Mouse (Mus musculus): ENCODE data around the gene Trip4. TPM values are rescaled to one million over a fixed set of nuclear protein-coding genes. Genes with fewer than 3 reads are reported as not detected.
A peak's percentile ranks its signal among the peaks of the same experiment; 100 is the strongest.

Trip4 gene
- polyA plus RNA-seq, 1 experiment from 2014 or later: 30.3 TPM

DNA sequence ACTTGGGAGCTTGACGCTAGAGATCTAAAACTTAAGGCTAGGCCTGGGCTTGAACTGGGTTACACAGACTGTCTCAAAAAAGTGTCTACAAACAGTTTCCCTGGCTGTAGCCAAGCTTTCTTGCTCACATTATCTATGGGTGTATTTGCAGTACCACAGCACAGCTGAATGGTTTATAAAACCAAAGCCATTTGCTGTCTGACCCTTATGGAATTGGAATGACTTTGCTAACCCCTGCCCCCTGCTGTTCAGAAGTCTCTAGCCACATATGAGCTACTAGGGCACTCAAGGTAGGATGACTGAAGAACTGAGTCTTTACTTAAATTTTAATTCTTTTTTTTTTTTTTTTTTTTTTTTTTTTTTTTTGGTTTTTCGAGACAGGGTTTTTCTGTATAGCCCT, 79.2 kb downstream of the Trip4 start:
- Histone ChIP-seq H3K9ac (ENCODE audit: low read depth, low read length) (no peak overlapping the region), H3K27ac (ENCODE audit: low read depth, low read length) (no peak overlapping the region), H3K4me1 (ENCODE audit: control insufficient read depth, insufficient read depth, low read depth, low read length) (peaks cover 26% of the 10 kb centered on the region), H3K27me3 (replicated peaks; ENCODE audit: control insufficient read depth, insufficient read depth, low read length) (no peaks in the 10 kb centered on the region), H3K4me2 (ENCODE audit: low read length) (no peak overlapping the region), H3K9me3 (ENCODE audit: control insufficient read depth, low read length) (no peaks in the 10 kb centered on the region), H3K4me3 (ENCODE audit: low read length) (no peak overlapping the region), H3K36me3 (ENCODE audit: control insufficient read depth, insufficient read depth, low read length) (no peaks in the 10 kb centered on the region)
- 97% methylated on average over 1 of the region's 2 CpGs for WGBS
- ATAC-seq: no peak

DNA sequence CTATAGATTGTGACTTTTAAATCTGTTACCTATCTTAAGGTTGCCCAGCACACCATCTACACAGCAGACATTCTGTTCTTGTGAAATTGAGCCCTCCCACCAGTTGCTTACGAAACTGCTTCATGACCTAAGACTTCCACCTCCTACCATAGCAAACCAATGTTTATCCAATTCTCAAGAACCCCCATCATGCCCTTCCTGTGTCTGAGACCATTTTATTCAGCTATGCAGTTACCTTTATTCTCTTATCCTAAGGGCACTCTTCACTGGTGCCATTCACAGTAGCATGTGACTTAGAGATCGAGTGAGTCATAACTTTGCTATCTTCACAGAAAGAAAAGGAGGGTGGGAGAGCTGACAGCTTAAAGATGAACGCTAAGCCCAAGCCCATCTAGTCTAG, 80.1 kb downstream of the Trip4 start:
- WGBS: 38% methylated on average over 3 of the region's 3 CpGs
- no peaks in the 10 kb centered on the region for H3K27me3 ChIP-seq (replicated peaks; ENCODE audit: control insufficient read depth, insufficient read depth, low read length)
- no peaks in the 10 kb centered on the region for H3K36me3 ChIP-seq (ENCODE audit: control insufficient read depth, insufficient read depth, low read length)
- H3K4me1 ChIP-seq (ENCODE audit: control insufficient read depth, insufficient read depth, low read depth, low read length): peaks cover 35% of the 10 kb centered on the region
- no peak overlapping the region; the same call in 1 of the 2 replicates for H3K9ac ChIP-seq (ENCODE audit: low read depth, low read length)
- peak overlapping the region; percentile 93 for H3K4me3 ChIP-seq (ENCODE audit: low read length)
- H3K4me2 ChIP-seq (ENCODE audit: low read length): peak overlapping the region; percentile 71
- ATAC-seq: no peak
- H3K9me3 ChIP-seq (ENCODE audit: control insufficient read depth, low read length): no peaks in the 10 kb centered on the region
- no peak overlapping the region for H3K27ac ChIP-seq (ENCODE audit: low read depth, low read length)

DNA sequence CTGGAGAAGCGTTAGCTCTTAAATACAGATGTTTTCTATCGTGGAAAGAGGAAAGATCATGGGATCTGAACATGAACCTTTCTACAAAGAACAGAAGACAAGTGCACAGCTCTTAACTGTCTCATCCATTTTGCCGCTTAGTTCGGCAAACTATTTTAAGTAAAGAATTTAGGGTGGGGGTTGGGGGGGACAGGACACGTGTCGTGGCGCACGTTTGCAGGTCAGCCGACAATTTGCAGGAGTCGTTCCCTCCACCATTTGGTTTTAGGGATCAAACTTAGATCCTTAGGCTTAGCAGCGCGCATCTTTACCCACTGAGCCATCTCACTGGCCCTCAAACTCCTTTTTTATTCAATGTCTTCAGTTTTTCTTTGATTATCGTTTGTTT, 80.6 kb downstream of the Trip4 start:
- under 1% methylated on average over 13 of the region's 13 CpGs for WGBS
- H3K4me3 ChIP-seq (ENCODE audit: low read length): peak overlapping the region; percentile 93

DNA sequence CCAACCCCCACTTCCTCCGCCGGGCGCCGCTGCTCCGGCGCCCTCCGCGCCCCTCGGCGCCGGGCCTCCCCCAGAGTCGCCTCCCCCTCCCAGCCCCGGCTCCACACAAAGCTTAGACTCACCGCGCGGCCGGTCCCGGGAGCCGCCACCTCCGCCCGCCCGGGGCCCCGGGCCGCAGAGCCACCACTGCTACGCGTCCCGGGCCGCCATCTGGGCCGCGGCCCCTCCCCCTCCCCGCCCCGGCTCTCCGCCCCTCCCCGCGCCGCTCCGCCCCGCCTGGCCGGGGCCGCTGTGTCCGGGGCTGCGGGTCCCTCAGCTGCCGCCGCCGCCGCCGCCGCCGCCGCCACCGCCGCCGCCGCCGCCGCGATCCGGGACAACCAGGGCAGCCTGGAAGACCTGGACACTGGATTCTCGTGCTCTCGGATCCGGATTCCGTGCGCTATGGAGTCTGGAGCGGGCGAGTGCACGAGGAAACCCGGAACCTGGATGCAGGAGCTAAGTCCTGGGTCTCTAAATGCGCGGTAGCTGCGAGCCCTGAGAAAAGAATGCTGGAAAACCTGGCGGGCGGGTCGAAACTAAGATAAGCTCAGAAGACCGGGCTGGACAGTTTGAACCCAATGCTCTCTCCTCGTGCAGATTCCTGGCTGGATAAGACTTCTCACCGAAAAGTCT, 81.1 kb downstream of the Trip4 start, which contains the start of gene Zfp609:
Gene Zfp609, minus strand, starts transcription at position 221 of the 672 bp plus-strand sequence.
- peak within 1 kb of the TSS; percentile 75 for H3K4me2 ChIP-seq (ENCODE audit: low read length)
- no peaks in the 10 kb centered on the region for H3K36me3 ChIP-seq (ENCODE audit: control insufficient read depth, insufficient read depth, low read length)
- ATAC-seq: peak; percentile 89
- H3K4me3 ChIP-seq (ENCODE audit: low read length): peak within 1 kb of the TSS; percentile 93
- H3K4me1 ChIP-seq (ENCODE audit: control insufficient read depth, insufficient read depth, low read depth, low read length): peaks cover 36% of the 10 kb centered on the region
- WGBS: under 1% methylated on average over 49 of the region's 76 CpGs
- peak within 1 kb of the TSS; percentile 98 for H3K9ac ChIP-seq (ENCODE audit: low read depth, low read length)
- no peaks in the 10 kb centered on the region for H3K27me3 ChIP-seq (replicated peaks; ENCODE audit: control insufficient read depth, insufficient read depth, low read length)
- no peaks in the 10 kb centered on the region for H3K9me3 ChIP-seq (ENCODE audit: control insufficient read depth, low read length)
- H3K27ac ChIP-seq (ENCODE audit: low read depth, low read length): peak within 1 kb of the TSS; percentile 99

More for the DNA sequence above, 80.6 kb downstream of the Trip4 start:
- no peak; the same call in 1 of the 2 replicates for ATAC-seq
- no peaks in the 10 kb centered on the region for H3K36me3 ChIP-seq (ENCODE audit: control insufficient read depth, insufficient read depth, low read length)
- H3K27ac ChIP-seq (ENCODE audit: low read depth, low read length): peak overlapping the region; percentile 14; the same call in 1 of the 2 replicates
- no peaks in the 10 kb centered on the region for H3K9me3 ChIP-seq (ENCODE audit: control insufficient read depth, low read length)
- H3K4me1 ChIP-seq (ENCODE audit: control insufficient read depth, insufficient read depth, low read depth, low read length): peaks cover 38% of the 10 kb centered on the region
- peak overlapping the region; percentile 71 for H3K4me2 ChIP-seq (ENCODE audit: low read length)
- H3K9ac ChIP-seq (ENCODE audit: low read depth, low read length): peak overlapping the region; percentile 98
- H3K27me3 ChIP-seq (replicated peaks; ENCODE audit: control insufficient read depth, insufficient read depth, low read length): no peaks in the 10 kb centered on the region

DNA sequence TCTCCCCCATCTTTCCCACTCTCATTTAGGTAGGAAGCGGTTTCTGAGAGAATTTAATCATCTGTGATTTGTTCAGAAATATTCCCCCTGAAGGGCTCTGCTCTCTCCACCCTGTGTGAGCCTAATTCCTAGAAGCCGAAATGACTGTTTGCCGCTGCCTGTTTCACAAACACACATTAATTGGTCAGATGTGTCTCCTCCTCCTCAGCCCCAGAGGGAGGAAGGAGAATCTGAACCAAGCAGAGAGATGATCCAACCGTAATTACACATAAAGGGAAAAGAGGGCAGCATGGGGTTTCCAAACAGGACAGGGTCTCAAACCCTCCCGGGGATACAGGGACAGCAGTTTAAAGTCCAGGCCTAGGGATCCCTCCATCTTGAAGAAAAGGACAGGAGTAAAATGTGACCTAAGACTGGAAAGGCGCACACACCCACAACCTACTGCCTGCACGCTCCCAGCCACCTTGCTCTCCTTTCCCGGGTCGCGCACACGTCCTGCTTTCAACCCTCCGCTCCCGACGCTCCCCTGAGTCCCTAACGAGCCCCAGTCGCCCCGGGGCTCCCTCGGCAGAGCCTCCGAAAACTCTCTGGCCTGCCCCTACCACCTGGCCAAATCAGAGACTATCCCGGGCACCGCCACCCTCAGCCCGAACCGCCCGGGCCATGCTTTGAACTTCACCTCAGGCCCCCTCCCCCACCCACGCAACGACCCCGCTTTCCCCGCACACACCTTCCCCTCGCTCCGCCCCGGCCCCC, 81.8 kb downstream of the Trip4 start:
- peak overlapping the region; percentile 93 for H3K4me3 ChIP-seq (ENCODE audit: low read length)
- H3K9ac ChIP-seq (ENCODE audit: low read depth, low read length): peak overlapping the region; percentile 98
- no peaks in the 10 kb centered on the region for H3K9me3 ChIP-seq (ENCODE audit: control insufficient read depth, low read length)
- H3K4me2 ChIP-seq (ENCODE audit: low read length): peak overlapping the region; percentile 75
- ATAC-seq: peak; percentile 49
- H3K27ac ChIP-seq (ENCODE audit: low read depth, low read length): peak overlapping the region; percentile 99
- under 1% methylated on average over 30 of the region's 31 CpGs for WGBS
- H3K36me3 ChIP-seq (ENCODE audit: control insufficient read depth, insufficient read depth, low read length): no peaks in the 10 kb centered on the region
- no peaks in the 10 kb centered on the region for H3K27me3 ChIP-seq (replicated peaks; ENCODE audit: control insufficient read depth, insufficient read depth, low read length)
- H3K4me1 ChIP-seq (ENCODE audit: control insufficient read depth, insufficient read depth, low read depth, low read length): peaks cover 33% of the 10 kb centered on the region

DNA sequence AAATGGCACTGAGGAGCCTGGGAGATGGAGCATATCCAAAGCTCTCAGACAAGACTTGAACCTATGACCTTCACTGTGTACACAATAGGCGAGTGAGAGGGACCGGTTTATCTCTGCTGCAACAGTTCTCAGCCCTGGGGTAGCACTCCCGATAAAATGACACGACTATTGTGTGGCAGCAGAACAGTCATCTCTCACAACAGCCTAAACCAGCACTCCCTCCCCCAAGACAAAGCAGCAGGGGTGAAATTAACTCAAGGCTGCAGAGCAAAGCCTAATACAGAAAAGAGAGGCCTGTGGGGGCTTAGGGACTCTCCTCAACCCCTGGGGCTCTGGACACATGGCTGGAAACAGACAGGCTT, 82.4 kb downstream of the Trip4 start:
- no peaks in the 10 kb centered on the region for H3K27me3 ChIP-seq (replicated peaks; ENCODE audit: control insufficient read depth, insufficient read depth, low read length)
- H3K4me2 ChIP-seq (ENCODE audit: low read length): peak overlapping the region; percentile 75
- no peaks in the 10 kb centered on the region for H3K9me3 ChIP-seq (ENCODE audit: control insufficient read depth, low read length)
- peaks cover 33% of the 10 kb centered on the region for H3K4me1 ChIP-seq (ENCODE audit: control insufficient read depth, insufficient read depth, low read depth, low read length)
- peak overlapping the region; percentile 99 for H3K27ac ChIP-seq (ENCODE audit: low read depth, low read length)
- peak; percentile 34 for ATAC-seq
- H3K36me3 ChIP-seq (ENCODE audit: control insufficient read depth, insufficient read depth, low read length): no peaks in the 10 kb centered on the region
- peak overlapping the region; percentile 98 for H3K9ac ChIP-seq (ENCODE audit: low read depth, low read length)
- H3K4me3 ChIP-seq (ENCODE audit: low read length): peak overlapping the region; percentile 93
- WGBS: 2% methylated on average over 4 of the region's 4 CpGs

DNA sequence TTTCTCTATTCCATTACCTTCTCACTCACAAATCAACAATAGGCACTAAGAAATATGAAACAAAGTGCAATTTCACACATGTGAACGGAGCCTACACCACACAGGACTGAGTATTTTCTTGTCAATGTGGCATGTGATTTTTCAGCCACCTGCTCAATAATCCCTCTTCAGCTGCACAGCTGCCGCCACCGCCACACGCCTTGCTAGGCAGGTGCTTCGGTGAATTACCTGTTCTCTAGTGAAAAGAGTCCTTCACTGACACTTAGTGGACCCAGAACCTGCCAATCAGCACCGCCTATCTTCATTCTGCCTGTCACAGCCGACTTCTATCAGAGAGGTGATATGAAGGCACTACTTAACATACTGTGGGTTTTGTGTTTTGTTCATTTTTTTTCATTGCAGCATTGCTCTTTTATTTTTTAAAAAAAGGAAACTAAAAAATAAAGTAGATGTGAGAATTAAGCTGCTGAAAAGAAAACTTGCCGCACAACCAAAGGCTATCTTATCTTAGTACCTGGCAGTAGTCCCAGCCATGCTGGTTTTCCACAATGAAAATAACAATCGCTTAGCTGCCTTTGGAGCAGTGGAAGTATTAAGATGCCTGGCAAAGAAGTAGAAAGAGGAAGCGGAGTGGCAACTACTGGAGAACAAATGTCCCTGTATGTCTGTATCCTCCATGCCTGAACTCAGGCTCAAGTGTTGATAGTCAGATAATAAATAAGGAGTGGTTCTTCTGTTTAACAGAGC, 84.7 kb downstream of the Trip4 start:
- Histone ChIP-seq H3K4me1 (ENCODE audit: control insufficient read depth, insufficient read depth, low read depth, low read length) (peaks cover 35% of the 10 kb centered on the region), H3K9me3 (ENCODE audit: control insufficient read depth, low read length) (no peaks in the 10 kb centered on the region), H3K4me3 (ENCODE audit: low read length) (no peak overlapping the region), H3K27me3 (replicated peaks; ENCODE audit: control insufficient read depth, insufficient read depth, low read length) (no peaks in the 10 kb centered on the region), H3K9ac (ENCODE audit: low read depth, low read length) (no peak overlapping the region), H3K27ac (ENCODE audit: low read depth, low read length) (no peak overlapping the region), H3K4me2 (ENCODE audit: low read length) (peak overlapping the region; percentile 17; the same call in 1 of the 2 replicates), H3K36me3 (ENCODE audit: control insufficient read depth, insufficient read depth, low read length) (no peaks in the 10 kb centered on the region)
- WGBS: 31% methylated on average over 10 of the region's 10 CpGs
- ATAC-seq: no peak

DNA sequence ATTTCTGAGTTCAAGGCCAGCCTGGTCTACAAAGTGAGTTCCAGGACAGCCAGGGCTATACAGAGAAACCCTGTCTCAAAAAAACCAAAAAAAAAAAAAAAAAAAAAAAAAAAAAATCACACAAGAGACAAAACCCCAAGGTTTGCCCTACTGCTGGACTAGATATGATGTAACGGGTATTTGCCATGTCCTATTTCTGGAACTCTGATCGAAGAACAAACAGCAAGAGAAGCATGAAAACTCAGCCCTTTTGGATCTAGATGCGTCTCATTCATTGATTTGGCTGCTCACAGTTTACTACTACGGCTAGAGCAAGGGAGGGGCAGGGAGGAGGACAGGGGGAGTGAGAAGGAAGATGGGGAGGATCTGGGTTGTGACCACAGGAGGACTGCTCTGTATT, 86.6 kb downstream of the Trip4 start:
- H3K4me3 ChIP-seq (ENCODE audit: low read length): no peak overlapping the region
- no peak overlapping the region for H3K4me2 ChIP-seq (ENCODE audit: low read length)
- 88% methylated on average over 4 of the region's 4 CpGs for WGBS
- no peaks in the 10 kb centered on the region for H3K36me3 ChIP-seq (ENCODE audit: control insufficient read depth, insufficient read depth, low read length)
- peaks cover 38% of the 10 kb centered on the region for H3K4me1 ChIP-seq (ENCODE audit: control insufficient read depth, insufficient read depth, low read depth, low read length)
- ATAC-seq: no peak
- no peak overlapping the region for H3K9ac ChIP-seq (ENCODE audit: low read depth, low read length)
- no peaks in the 10 kb centered on the region for H3K27me3 ChIP-seq (replicated peaks; ENCODE audit: control insufficient read depth, insufficient read depth, low read length)
- no peaks in the 10 kb centered on the region for H3K9me3 ChIP-seq (ENCODE audit: control insufficient read depth, low read length)
- no peak overlapping the region for H3K27ac ChIP-seq (ENCODE audit: low read depth, low read length)

DNA sequence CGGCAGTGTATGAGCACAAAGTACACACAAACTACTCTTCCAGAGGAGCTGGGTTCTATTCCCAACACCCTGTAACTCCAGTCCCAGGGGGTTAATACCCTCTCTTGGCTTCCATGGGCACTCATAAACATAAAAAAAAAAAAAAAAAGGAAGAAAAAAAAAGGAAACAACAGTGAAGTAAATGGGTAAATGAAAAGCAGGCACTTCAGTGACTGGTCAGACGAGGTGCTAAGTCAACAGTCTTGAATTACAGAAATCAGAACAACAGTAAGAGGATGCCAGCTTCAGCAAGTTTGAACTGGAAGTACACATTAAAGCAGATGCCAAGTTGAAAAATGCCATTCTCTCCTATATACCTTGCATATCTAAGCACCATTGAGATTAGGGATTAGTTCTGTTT, 88.3 kb downstream of the Trip4 start:
- Histone ChIP-seq H3K9me3 (ENCODE audit: control insufficient read depth, low read length) (no peaks in the 10 kb centered on the region), H3K27ac (ENCODE audit: low read depth, low read length) (no peak overlapping the region), H3K36me3 (ENCODE audit: control insufficient read depth, insufficient read depth, low read length) (no peaks in the 10 kb centered on the region), H3K4me3 (ENCODE audit: low read length) (no peak overlapping the region), H3K9ac (ENCODE audit: low read depth, low read length) (no peak overlapping the region), H3K4me2 (ENCODE audit: low read length) (no peak overlapping the region), H3K4me1 (ENCODE audit: control insufficient read depth, insufficient read depth, low read depth, low read length) (peaks cover 29% of the 10 kb centered on the region), H3K27me3 (replicated peaks; ENCODE audit: control insufficient read depth, insufficient read depth, low read length) (no peaks in the 10 kb centered on the region)
- ATAC-seq: no peak
- WGBS: 60% methylated on average over 2 of the region's 2 CpGs

All from hindbrain, embryonic 16.5 days (tissue).